Mouse (Mus musculus) megakaryocyte-erythroid progenitor cell, adult 5-6 weeks (primary cell): ENCODE results near the gene Cebpb. TPM values are rescaled to one million over a fixed set of nuclear protein-coding genes. Genes with fewer than 3 reads are reported as not detected.
A peak's percentile ranks its signal among the peaks of the same experiment; 100 is the strongest.

Experiments
- ATAC-seq: replicated peaks from 2 replicates; pipeline ENCODE4 v1.8.0; 2016; ENCODE audit warnings: mild to moderate bottlenecking, inconsistent platforms; ENCODE audit not compliant: severe bottlenecking, poor library complexity, low FRiP score, low TSS enrichment
- total RNA-seq, 2 experiments: library from RNA; stranded (forward) in 1 of 2; stranded (reverse) in 1 of 2; fragments of 200-1000, 215-1000 nt in 1 of 2; fragments of >200 nt in 1 of 2; fragmentation: Nextera tagmentation in 1 of 2; gene quantifications; 2 replicates each; pipeline ENCODE4 v1.2.3; 2014 to 2017

Cebpb gene
- total RNA-seq, 2 experiments from 2014 or later = 0.83 to 2.3 TPM

DNA sequence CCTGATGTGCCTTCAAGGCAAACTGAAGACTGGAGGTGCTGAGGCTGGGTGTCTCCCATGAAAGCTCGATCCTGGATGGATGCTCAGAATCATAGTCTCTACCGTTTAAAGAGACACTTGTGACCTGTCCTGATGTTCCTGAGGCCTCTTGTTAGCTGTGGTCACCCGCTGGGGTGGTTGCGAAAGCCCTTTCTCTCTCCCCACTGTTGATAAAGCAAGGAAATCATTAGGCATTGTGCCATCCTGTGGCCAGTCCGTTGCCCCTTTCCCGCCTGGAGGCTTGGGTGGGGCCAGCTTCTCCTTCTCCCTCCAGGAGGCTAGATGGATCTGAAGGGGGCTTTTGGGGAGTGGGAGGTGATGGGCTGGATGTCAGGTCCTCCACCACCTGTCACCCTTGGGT lies 21.9 kb downstream of the Cebpb start:
- ATAC-seq = no peak

DNA sequence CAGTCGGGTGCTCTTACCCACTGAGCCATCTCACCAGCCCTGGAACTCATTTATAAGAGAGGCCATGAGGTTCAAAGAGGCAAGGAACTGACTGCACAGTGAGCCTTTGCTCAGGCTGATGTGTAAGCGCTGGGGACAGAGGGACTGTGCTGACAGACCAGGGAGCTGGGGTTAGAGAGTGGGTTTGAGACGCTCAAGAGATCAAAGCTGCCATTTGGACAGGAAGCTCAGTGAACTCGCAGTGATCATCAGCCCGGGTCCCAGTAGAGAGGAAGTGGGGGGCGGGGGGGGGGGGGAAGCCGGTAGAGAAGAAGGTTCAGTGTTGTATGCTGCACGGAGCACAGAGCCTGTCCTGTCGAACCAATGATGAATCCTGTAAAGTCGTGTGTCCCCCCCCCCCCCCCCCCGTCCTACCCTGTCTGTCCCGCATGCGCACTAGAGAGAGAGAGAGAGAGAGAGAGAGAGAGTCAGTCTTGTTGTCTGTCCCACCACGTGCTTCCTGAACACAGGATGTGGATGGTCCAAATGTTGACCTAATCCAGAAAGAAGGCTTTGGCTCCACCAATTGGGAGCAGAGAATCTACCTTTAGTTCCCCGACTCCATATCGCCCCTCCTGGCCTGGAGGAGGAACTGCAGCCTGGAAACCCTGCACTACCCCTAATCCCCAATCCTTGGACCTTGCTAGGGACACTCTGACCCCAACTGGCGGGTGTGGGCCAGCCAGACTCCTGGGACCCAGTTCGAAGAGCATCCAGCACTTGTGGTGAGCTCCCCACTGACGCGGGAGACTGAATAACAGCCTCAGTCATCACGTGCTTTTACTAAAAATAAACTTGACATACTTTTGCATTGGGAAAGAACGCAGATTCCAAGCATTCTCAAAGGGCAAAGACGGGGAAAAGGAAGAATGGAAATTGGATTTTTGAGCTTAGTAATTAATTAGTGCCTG lies 24.4 kb downstream of the Cebpb start:
- 0 out of 2 replicates have a peak, but pooled peaks have one; percentile 5 for ATAC-seq

DNA sequence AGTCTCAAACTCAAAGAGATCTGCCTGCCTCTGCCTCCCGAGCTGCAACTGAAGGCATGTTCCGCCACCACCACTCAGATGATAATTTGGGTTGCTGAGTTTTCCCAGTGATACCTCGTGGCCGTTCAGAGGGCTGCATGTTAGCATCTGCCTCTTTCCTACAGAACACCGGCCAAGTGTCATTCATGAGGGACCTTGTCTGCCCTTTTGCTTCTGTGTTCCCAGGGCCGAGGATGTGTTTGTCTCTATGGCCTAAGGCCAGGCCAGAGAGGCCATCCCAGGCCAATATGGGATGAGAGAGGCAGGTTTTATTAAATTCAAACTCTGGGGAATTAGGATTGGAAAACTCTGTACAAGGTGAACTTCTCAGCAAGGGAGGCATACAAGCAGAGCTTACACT lies 25.6 kb downstream of the Cebpb start:
- ATAC-seq = no peak

DNA sequence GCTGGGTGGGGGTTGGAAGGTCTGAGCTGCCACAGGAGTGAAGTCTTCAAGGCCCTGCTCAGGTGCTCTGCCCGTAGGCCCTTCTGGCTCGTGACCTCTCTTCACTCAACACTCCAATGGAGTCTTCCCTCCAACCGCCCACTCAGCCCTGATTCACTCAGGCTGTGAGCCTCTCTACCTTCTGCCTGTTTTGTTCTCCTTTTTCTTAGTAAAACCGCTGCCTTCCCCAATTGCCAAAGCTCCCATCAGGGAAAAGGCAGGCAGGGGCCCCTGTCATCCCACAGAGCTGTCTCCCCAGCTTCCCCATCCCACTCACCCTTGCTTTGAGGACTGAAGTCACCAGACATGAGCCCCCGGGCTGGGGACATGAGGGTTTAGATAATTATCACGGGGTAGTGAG lies 26.3 kb downstream of the Cebpb start:
- ATAC-seq = no peak

DNA sequence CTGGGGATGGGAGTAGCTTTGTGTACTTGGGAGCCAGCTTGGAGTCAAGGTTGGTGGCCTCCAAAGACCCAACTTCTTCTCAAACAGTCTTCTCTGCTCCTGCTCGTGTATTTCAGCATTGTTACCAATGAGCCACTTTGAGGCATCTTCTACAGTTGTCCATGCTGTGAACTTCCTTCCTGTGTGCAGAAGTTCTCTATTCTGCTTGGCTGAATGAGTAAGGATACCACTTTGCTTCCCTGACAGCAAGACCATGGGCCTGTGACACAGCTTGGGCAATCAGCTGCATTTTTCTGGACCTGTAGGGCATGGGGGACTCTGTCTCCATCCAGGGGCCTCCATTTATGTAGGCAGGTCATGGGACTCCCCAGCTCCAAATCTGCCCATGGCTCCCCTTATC lies 28.5 kb downstream of the Cebpb start:
- ATAC-seq = no peak

DNA sequence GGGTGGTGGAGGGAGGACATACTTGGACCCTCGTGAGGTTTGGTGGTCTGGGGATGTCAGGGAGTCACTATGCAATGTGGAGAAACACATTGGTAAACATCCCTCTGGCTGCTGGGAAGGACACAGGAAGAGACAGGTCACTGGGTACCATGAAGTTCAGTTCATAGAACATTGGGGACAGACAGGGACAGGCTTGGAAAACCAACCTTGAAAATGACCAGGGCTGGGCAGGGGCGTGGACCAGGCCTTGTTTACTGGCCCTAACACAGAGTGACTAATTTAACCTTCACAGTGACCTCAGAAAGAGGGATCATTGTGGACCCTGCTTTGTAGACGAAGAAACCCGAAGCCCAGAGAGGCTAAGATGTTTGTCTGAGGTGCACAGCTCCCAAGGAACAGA lies 30.8 kb downstream of the Cebpb start:
- ATAC-seq = no peak

DNA sequence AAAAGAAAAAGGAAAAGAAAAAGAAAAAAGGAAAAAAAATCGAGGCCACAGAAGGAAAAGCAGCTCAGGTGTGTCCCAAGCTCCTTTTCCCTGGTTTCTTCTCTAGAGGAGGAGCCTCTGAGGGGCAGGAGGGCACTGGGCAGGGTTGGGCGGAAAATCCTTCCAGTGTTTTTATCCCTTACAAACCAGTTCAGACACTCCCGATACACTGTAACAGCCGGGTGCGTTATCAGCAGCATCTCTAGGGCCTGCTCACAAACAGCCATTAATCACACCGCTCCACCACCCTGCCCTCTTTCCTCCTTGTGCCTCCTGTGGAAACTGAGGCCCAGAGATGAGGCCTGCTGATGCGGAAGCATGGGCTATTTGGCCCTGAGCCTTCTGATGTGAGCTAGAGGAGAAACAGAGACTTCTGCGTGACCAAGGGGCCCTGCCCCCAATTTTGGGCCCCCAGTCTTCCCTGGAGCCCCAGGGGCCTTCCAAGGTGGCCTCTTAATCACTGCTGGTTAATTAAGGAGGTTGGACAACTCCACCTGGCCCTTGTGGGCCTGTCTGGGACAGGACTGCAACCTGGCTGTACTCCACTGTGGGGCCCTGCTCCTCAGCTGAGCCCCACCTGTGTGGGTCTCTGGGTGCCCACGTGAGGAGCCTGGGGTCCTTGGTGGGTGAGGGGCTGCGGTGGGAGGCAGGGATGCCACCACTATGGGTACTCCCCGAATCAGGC lies 32.6 kb downstream of the Cebpb start:
- ATAC-seq = no peak

DNA sequence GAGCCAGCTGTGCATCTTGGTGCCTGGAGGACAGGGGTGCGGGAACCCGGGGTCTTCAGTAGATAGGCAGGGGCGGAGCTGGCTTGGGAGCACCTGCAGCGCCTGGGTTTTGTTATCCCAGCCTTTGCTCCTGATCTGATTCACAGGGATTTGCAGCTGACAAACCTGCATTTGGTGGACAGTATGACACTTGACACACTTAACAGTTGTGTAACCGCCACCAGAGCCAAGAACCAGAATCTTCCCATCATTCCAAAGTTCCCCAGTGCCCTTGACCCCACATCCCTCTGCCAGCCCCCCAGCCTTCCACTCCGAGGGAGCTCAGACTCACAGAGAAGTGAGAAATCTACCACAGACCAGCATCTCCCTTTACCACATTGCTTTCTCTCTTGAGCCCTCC lies 33.8 kb downstream of the Cebpb start:
- no peak for ATAC-seq

DNA sequence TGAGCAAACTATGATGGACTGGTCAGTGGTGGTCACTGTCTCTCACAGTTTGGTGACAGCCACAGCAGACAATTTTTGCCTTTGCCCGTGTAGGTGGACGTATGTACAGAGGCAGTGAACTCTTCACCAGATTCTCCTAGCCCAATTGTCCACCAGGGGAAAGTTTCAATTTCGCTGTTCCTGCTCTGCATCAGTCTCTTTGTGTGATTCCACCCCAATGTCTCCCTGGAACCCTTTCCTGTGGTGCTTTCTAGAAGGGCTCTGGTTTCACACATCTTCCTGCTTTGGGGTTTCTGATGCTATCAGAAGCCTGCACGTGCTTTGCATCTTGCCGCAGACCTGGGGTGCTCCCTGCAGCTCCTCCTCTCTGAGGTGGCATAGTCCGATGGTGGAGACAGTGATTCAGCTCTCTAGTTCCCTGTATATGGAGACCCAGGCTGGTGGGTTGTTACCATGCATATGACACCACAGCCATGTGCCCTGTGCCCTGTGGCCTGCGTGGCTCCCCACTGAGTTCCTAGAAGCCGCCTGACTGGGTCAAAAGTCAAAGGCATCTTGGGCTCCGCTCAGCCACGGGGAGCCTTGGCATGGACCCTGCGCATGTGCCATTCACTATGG lies 35.0 kb downstream of the Cebpb start:
- no peak for ATAC-seq

DNA sequence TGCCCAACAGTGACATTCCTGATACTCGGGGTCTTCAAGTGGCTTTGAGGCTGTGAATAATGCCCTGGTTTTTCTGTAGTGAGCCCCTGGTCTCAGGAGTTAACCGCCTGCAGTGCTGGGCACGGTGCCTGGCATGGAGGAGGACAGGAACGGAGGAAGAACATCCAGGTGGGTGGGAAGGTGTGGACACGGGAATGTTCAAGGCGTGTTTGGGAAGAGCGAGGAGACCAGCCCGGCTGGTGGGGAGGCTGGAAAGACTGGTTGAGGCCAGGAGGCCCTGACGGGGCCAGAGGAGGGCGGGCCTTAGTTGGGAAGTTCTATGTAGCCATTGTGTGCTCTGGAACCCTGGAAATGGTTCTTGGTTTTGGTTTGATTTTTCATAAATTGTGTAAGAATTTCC lies 37.2 kb downstream of the Cebpb start:
- no peak for ATAC-seq

DNA sequence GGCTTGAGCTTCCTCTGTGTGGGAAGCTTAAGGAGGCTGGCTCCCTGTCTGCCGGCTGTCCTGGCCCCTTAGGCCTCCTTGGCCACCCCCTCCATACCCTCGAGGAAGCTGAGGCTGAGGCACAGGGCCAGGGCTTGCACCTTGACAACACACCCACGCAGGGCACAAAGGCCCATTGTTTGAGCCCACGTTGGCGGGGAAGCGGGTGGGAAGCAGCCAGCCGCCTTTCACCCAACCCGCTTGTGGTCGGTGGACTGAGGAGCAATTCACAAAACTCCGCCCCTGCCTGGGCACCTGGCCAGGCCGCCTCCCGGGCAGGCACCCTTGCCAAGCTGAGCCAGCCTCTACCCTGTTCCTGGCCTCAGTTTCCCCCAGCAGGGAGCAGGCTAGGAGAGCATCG lies 38.4 kb downstream of the Cebpb start:
- peak; percentile 70 for ATAC-seq

DNA sequence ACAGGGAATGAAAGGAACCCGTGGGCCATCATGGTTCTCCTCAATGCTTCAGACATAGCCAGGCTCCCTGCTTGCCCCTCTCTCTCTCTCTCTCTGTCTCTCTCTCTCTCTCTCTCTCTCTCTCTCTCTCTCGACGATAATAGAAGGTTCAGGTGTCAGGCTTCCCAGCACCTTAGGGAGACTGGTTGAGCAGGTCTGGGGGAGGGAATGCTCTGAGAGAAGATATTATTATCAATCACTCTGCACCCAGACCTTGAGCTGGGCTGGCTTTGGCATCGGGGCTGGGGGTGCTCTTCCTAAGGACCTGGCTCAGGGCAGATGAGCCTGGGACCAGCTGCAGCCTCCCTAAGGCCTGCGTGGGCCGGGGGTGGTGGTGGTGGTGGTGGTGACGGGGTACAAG lies 41.3 kb downstream of the Cebpb start:
- ATAC-seq = no peak

DNA sequence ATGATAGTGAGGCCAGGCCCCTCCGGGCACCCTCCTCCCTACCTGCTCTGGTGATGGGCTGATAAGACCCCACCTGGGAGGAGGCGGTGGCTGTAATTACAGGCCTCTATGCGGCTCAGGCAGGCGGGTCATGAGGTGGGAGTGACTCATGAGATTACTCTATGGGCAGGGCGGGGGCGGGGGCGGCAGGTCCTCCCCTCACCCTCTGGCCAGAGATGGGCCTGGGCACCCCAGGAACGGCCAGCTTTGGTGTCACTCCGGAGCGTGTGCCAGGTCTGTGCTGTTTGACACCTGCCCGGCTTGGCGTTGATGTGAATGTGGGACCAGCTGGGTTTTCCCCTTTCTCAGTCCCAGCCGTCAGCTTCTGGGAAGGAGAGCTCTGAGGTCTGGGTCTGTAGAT lies 42.4 kb downstream of the Cebpb start:
- ATAC-seq = no peak

DNA sequence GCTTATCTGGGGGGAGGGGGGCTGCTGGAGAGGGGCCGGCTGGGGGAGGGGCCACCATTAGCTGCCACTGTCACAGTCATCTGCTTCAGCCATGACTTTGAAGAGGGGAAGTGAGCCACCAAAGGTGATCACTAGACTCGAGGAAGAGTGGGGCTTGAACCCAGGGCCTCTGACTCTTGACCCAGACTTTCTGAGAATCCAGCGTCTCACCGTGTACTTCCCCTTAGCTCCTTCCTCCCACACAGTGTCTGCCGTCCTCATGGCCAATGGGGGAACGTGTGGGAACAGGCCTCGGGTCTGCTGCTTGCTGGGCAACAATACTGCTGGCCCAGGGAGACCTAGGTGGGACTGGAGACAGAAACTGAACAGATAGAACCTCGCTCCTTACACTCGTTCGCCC lies 46.1 kb downstream of the Cebpb start:
- no peak for ATAC-seq

DNA sequence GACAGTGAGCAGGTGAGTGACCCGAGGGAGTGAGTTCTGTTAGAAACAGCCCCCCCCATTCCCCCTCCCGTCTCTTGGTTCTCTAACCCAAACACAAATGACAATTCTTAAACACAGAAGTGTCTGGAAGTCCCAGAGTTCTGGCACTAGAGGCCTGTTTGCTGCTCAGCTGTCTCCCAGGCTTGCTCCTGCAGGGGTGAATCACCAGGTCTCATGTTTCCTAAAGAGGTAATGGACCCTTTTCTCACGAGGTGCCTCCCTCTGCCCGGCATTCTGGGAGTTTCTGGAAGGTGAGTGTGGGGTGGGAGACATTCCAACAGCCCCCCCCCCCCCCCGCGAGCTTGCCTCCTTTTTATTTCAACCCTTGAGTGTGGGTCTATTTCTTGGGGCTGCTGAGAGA lies 50.3 kb downstream of the Cebpb start:
- no peak for ATAC-seq

Other genes with a start within 250 kb of the Cebpb start
- 30.8 and 34.8 TPM in 2 replicates for gene Rnf114, start 196.3 kb upstream of the Cebpb start, total RNA-seq (2014; fragmentation: Nextera tagmentation)
- 19.5 and 23.8 TPM in 2 replicates for gene Rnf114, start 196.3 kb upstream of the Cebpb start, total RNA-seq (2017)
- gene Spata2, start 196.0 kb upstream of the Cebpb start, total RNA-seq (2014; fragmentation: Nextera tagmentation) = 16.0 and 23.2 TPM in 2 replicates
- gene Spata2, start 196.0 kb upstream of the Cebpb start, total RNA-seq (2017) = 6.8 and 8.1 TPM in 2 replicates
- 0.37 TPM in 1 of 2 replicates, not detected in the other for gene Snai1, start 150.7 kb upstream of the Cebpb start, total RNA-seq (2014; fragmentation: Nextera tagmentation)
- gene Snai1, start 150.7 kb upstream of the Cebpb start, total RNA-seq (2017) = 0.52 TPM in 1 of 2 replicates, not detected in the other
- gene Ube2v1, start 56.8 kb upstream of the Cebpb start, total RNA-seq (2014; fragmentation: Nextera tagmentation) = 194 and 207 TPM in 2 replicates
- gene Ube2v1, start 56.8 kb upstream of the Cebpb start, total RNA-seq (2017) = 46.6 and 78.6 TPM in 2 replicates
- 16.1 TPM in 1 of 2 replicates, not detected in the other for gene Gm20431, start 27.4 kb upstream of the Cebpb start, total RNA-seq (2014; fragmentation: Nextera tagmentation)
- gene Gm20431, start 27.4 kb upstream of the Cebpb start, total RNA-seq (2017) = not detected in 2 replicates
- gene Tmem189, start 907 bp downstream of the Cebpb start, total RNA-seq (2014; fragmentation: Nextera tagmentation) = 19.5 and 28.4 TPM in 2 replicates
- 10.2 and 16.8 TPM in 2 replicates for gene Tmem189, start 907 bp downstream of the Cebpb start, total RNA-seq (2017)
- gene Ptpn1, start 243.1 kb downstream of the Cebpb start, total RNA-seq (2014; fragmentation: Nextera tagmentation) = 24.3 and 29.1 TPM in 2 replicates
- gene Ptpn1, start 243.1 kb downstream of the Cebpb start, total RNA-seq (2017) = 31.9 and 56.4 TPM in 2 replicates